Mouse (Mus musculus) heart, embryonic 15.5 days (tissue): Measurements from ENCODE around the gene Gm13276. TPM values are rescaled to one million over a fixed set of nuclear protein-coding genes. Genes with fewer than 3 reads are reported as not detected.
"Not testable (repeated sequence)": the region's sequence is repeated elsewhere in the genome, so short reads cannot be mapped to it uniquely, and the experiment has no call there.

ENCODE experiments used
- ATAC-seq: fragments of 200-750 bp; cut with Nextera tagmentation; replicated peaks from 2 replicates; pipeline ENCODE4 v1.8.0; 2017; ENCODE audit warnings: low read depth, moderate TSS enrichment; ENCODE audit not compliant: insufficient number of reproducible peaks, insufficient read depth, low FRiP score
- H3K27ac ChIP-seq: fragments of 300-500 bp; sonication (generic); 2 replicates; pipeline ENCODE4 v1.5.1; 2015; ENCODE audit warnings: mild to moderate bottlenecking, inconsistent platforms
- H3K27me3 ChIP-seq: fragments of 300-500 bp; sonication (generic); 2 replicates; pipeline ENCODE4 v1.6.1; 2015; ENCODE audit warnings: inconsistent platforms
- H3K36me3 ChIP-seq: fragments of 300-500 bp; sonication (generic); 2 replicates; pipeline ENCODE4 v1.6.1; 2015; ENCODE audit warnings: mild to moderate bottlenecking, inconsistent platforms
- H3K4me1 ChIP-seq: fragments of 300-500 bp; sonication (generic); replicated peaks from 2 replicates; pipeline ENCODE4 v1.6.1; 2015; ENCODE audit warnings: inconsistent platforms
- H3K4me2 ChIP-seq: fragments of 300-500 bp; sonication (generic); 2 replicates; pipeline ENCODE4 v1.6.1; 2015; ENCODE audit warnings: inconsistent platforms, mild to moderate bottlenecking, moderate library complexity
- H3K4me3 ChIP-seq: fragments of 300-500 bp; sonication (generic); 2 replicates; pipeline ENCODE4 v1.5.1; 2015; ENCODE audit warnings: mild to moderate bottlenecking, inconsistent platforms
- H3K9ac ChIP-seq: fragments of 300-500 bp; sonication (generic); 2 replicates; pipeline ENCODE4 v1.6.1; 2015; ENCODE audit warnings: mild to moderate bottlenecking, inconsistent platforms
- H3K9me3 ChIP-seq: fragments of 300-500 bp; sonication (generic); replicated peaks from 2 replicates; pipeline ENCODE4 v1.6.1; 2016; ENCODE audit warnings: inconsistent platforms
- WGBS: fragments of 180-500 bp; shearing (Covaris S2); methylation state at CpG from one replicate; pipeline ENCODE4 v1.1.7; 2015; ENCODE audit warnings: mixed read lengths; 5-methylcytosine and 5-hydroxymethylcytosine counted together
- polyA plus RNA-seq: library from polyadenylated mRNA; unstranded; fragments of >200 nt; fragmentation: Nextera tagmentation; extraction: Ambion mirVana; gene quantifications from 2 replicates; pipeline ENCODE4 v1.2.1, GENCODE M21; 2015

Gm13276 gene
- polyA plus RNA-seq, 1 experiment from 2014 or later = not detected

DNA sequence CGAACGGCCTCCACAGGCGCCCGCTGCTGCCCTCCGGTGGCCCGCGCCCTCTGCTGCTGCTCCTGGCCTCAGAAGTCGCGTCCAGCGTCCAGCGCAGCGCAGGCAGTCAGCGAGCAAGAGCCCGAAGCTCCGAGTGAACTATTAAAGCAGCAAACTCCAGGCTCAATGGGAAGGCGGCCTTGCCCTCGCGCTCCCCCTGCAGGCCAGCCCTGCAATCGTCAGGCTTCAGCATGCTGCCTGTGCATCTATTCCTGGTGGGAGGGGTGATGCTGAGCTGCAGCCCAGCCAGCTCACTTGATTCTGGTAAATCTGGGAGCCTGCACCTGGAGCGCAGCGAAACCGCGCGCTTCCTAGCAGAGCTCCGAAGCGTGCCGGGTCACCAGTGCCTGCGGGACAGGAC, 2.9 kb downstream of the Gm13276 start, which contains the start of gene Gm13277:
Gene Gm13277, plus strand, starts transcription at position 231 of the 400 bp plus-strand sequence.
- not testable (repeated sequence) for H3K4me3 ChIP-seq, H3K4me2 ChIP-seq, ATAC-seq, H3K27me3 ChIP-seq, H3K9me3 ChIP-seq, H3K36me3 ChIP-seq, H3K4me1 ChIP-seq, H3K9ac ChIP-seq, H3K27ac ChIP-seq
- 0% methylated on average over 4 of the region's 28 CpGs for WGBS

- no CpG with 5 or more reads among the region's 28 CpGs for WGBS
Observed at GRCm38 (mm10) chr4:88791250-88791649, 5.7 kb downstream of the Gm13276 start, which contains the start of gene Gm13278. TSS of gene Gm13278 (plus strand) at chr4:88791550.

DNA sequence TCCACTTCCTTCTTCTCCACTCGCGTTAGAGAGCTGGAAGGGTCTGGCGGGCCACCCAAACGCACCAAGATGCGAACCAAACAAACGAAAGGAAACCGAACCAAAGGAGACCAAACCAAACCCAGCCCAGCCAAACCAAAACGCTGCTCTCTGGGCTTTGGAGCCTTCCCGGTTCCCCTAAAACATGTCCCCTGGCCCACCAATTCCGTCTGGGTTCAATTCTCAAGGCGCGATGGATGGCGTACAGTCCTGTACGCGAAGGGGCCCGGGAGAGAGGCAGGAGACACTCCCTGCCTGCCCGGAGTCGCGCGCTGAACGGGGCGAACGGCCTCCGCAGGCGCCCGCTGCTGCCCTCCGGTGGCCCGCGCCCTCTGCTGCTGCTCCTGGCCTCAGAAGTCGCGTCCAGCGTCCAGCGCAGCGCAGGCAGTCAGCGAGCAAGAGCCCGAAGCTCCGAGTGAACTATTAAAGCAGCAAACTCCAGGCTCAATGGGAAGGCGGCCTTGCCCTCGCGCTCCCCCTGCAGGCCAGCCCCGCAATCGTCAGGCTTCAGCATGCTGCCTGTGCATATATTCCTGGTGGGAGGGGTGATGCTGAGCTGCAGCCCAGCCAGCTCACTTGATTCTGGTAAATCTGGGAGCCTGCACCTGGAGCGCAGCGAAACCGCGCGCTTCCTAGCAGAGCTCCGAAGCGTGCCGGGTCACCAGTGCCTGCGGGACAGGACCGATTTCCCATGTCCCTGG, 8.6 kb downstream of the Gm13276 start, which contains the start of gene Gm13275:
Gene Gm13275, plus strand, starts transcription at position 552 of the 740 bp plus-strand sequence.
- WGBS = 0% methylated on average over 14 of the region's 52 CpGs
- not testable (repeated sequence) for H3K4me2 ChIP-seq, H3K4me3 ChIP-seq, H3K27ac ChIP-seq, H3K9me3 ChIP-seq, H3K4me1 ChIP-seq, H3K36me3 ChIP-seq, H3K9ac ChIP-seq, ATAC-seq, H3K27me3 ChIP-seq

More at GRCm38 (mm10) chr4:88791250-88791649, 5.7 kb downstream of the Gm13276 start, which contains the start of gene Gm13278:
- not testable (repeated sequence) for H3K27ac ChIP-seq, H3K4me1 ChIP-seq, H3K4me3 ChIP-seq, H3K4me2 ChIP-seq, ATAC-seq, H3K9me3 ChIP-seq, H3K27me3 ChIP-seq, H3K36me3 ChIP-seq, H3K9ac ChIP-seq

DNA sequence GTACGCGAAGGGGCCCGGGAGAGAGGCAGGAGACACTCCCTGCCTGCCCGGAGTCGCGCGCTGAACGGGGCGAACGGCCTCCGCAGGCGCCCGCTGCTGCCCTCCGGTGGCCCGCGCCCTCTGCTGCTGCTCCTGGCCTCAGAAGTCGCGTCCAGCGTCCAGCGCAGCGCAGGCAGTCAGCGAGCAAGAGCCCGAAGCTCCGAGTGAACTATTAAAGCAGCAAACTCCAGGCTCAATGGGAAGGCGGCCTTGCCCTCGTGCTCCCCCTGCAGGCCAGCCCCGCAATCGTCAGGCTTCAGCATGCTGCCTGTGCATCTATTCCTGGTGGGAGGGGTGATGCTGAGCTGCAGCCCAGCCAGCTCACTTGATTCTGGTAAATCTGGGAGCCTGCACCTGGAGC, 11.6 kb downstream of the Gm13276 start, which contains the start of gene Gm13279:
Gene Gm13279, plus strand, starts transcription at position 301 of the 400 bp plus-strand sequence.
- H3K9me3 ChIP-seq, H3K36me3 ChIP-seq, H3K27me3 ChIP-seq, H3K4me3 ChIP-seq, H3K9ac ChIP-seq, ATAC-seq, H3K4me1 ChIP-seq, H3K4me2 ChIP-seq, H3K27ac ChIP-seq: not testable (repeated sequence)
- WGBS = no CpG with 5 or more reads among the region's 28 CpGs

GRCm38 (mm10) chr4:88799365-88799764, 13.9 kb downstream of the Gm13276 start, which contains the start of gene Gm13285:
TSS of gene Gm13285 (plus strand) at chr4:88799665.
- not testable (repeated sequence) for H3K27me3 ChIP-seq, H3K27ac ChIP-seq, ATAC-seq, H3K9me3 ChIP-seq, H3K9ac ChIP-seq, H3K4me1 ChIP-seq, H3K4me3 ChIP-seq, H3K36me3 ChIP-seq, H3K4me2 ChIP-seq
- 8% methylated on average over 6 of the region's 7 CpGs for WGBS

- not testable (repeated sequence) for H3K36me3 ChIP-seq, H3K27me3 ChIP-seq, H3K4me1 ChIP-seq, H3K9me3 ChIP-seq, H3K27ac ChIP-seq, H3K4me3 ChIP-seq, ATAC-seq, H3K9ac ChIP-seq
- no CpG with 5 or more reads among the region's 29 CpGs for WGBS
- H3K4me2 ChIP-seq = 0 out of 2 replicates have a peak within 1 kb of the TSS, but pooled peaks have one; percentile 27
Observed at GRCm38 (mm10) chr4:88802954-88803353, 17.4 kb downstream of the Gm13276 start, which contains the start of gene Gm13287. TSS of gene Gm13287 (plus strand) at chr4:88803254.

GRCm38 (mm10) chr4:88805231-88805630, 19.7 kb downstream of the Gm13276 start, which contains the start of gene Gm13288:
TSS of gene Gm13288 (plus strand) at chr4:88805531.
- WGBS = no CpG with 5 or more reads among the region's 8 CpGs
- H3K27ac ChIP-seq, H3K9me3 ChIP-seq, H3K36me3 ChIP-seq, H3K4me1 ChIP-seq, ATAC-seq, H3K9ac ChIP-seq: not testable (repeated sequence)
- Histone ChIP-seq H3K4me3 (peak within 1 kb of the TSS; percentile 27; the same call in 1 of the 2 replicates), H3K27me3 (peaks cover 10% of the 10 kb centered on the region), H3K4me2 (0 out of 2 replicates have a peak within 1 kb of the TSS, but pooled peaks have one; percentile 43)

- not testable (repeated sequence) for H3K4me1 ChIP-seq, H3K9ac ChIP-seq, H3K27ac ChIP-seq, H3K36me3 ChIP-seq, ATAC-seq, H3K9me3 ChIP-seq
- peak overlapping the region; percentile 27; the same call in 1 of the 2 replicates for H3K4me3 ChIP-seq
- WGBS = 3% methylated on average over 7 of the region's 34 CpGs
- H3K27me3 ChIP-seq = peaks cover 10% of the 10 kb centered on the region
- 0 out of 2 replicates have a peak overlapping the region, but pooled peaks have one; percentile 43 for H3K4me2 ChIP-seq
Observed at GRCm38 (mm10) chr4:88805761-88806160, 20.3 kb downstream of the Gm13276 start.

GRCm38 (mm10) chr4:88815928-88816327, 30.4 kb downstream of the Gm13276 start, which contains the start of gene Ifna7:
TSS of gene Ifna7 (plus strand) at chr4:88816228.
- no peak within 1 kb of the TSS for H3K4me3 ChIP-seq
- ATAC-seq = no peak
- H3K4me1 ChIP-seq = no peaks in the 10 kb centered on the region
- no peaks in the 10 kb centered on the region for H3K27me3 ChIP-seq
- H3K36me3 ChIP-seq = no peaks in the 10 kb centered on the region
- no peak within 1 kb of the TSS for H3K4me2 ChIP-seq
- no peak within 1 kb of the TSS for H3K9ac ChIP-seq
- WGBS = 52% methylated on average over 3 of the region's 3 CpGs
- H3K27ac ChIP-seq = no peak within 1 kb of the TSS
- no peaks in the 10 kb centered on the region for H3K9me3 ChIP-seq

DNA sequence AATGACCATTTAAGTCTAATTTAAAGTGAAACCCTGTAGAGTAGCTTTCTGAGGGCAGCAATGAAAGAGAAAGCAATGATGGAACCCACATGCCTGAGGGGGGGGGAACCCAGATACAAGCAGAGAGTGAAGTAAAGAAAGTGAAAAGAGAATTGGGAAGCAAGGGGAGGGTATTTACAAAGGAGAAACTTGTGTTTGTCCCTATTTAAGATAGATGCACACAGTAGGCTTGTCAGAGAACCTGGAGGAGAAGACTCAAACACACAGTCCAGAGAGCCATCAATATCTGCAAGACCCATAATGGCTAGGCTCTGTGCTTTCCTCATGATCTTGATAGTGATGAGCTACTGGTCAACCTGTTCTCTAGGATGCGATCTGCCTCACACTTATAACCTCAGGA, 34.1 kb downstream of the Gm13276 start, which contains the start of gene Ifna11:
Gene Ifna11, plus strand, starts transcription at position 301 of the 400 bp plus-strand sequence.
- no peak within 1 kb of the TSS for H3K4me3 ChIP-seq
- no peak within 1 kb of the TSS for H3K27ac ChIP-seq
- H3K4me2 ChIP-seq = no peak within 1 kb of the TSS
- ATAC-seq = no peak
- 73% methylated on average over 1 of the region's 1 CpGs for WGBS
- no peaks in the 10 kb centered on the region for H3K4me1 ChIP-seq
- H3K36me3 ChIP-seq = no peaks in the 10 kb centered on the region
- H3K9ac ChIP-seq = no peak within 1 kb of the TSS
- H3K27me3 ChIP-seq = no peaks in the 10 kb centered on the region
- no peaks in the 10 kb centered on the region for H3K9me3 ChIP-seq

DNA sequence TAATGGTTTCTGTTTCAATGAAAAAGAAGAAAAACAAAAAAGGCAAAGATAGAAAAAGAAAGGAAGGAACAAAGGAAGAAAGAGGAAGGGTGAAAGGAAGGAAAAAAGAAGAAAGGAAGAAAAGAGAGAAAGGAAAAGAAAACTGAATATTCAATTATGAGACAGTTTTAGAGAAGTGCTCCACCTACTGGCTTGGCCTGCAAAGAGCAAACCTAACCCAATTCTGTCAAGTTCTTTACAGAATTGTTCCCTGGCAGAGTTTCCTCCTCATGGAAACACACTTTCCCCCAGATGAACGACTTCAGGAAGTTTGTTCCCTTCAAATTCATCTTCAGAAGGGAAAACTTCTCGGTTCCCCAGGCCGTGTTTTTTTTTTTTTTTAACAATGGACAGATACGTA, 37.5 kb downstream of the Gm13276 start:
- 25% methylated on average over 4 of the region's 4 CpGs for WGBS
- H3K4me3 ChIP-seq = no peak overlapping the region
- H3K4me2 ChIP-seq = no peak overlapping the region
- no peaks in the 10 kb centered on the region for H3K9me3 ChIP-seq
- H3K27me3 ChIP-seq = no peaks in the 10 kb centered on the region
- H3K36me3 ChIP-seq = no peaks in the 10 kb centered on the region
- no peaks in the 10 kb centered on the region for H3K4me1 ChIP-seq
- no peak overlapping the region for H3K27ac ChIP-seq
- no peak overlapping the region for H3K9ac ChIP-seq
- ATAC-seq = no peak
